17 mouse cellular contexts compared by ENCODE assay signal in genomic region chr6:15639378-15639777, GRCm38 (mm10).
DNase-seq lines count a peak whose midpoint lies in the region; ATAC-seq and TF ChIP-seq lines count a peak whose summit lies in the region.
"Had no signal": no experiment of that assay in that cellular context is flagged by ENCODE, and none has a peak within 500 bp of the region (broad histone marks: within the 10 kb centered on the region; RNA-seq: fewer than 3 reads in every experiment).

No protein-coding gene starts in this region.

- 15% methylated on average over 4 of the region's 4 CpGs for WGBS in neural tube, embryonic 11.5 days
- WGBS in neural tube, embryonic 15.5 days, result 14% methylated on average over 4 of the region's 4 CpGs
- WGBS in forebrain, embryonic 13.5 days, result 1% methylated on average over 4 of the region's 4 CpGs
- WGBS in limb, embryonic 15.5 days, result 20% methylated on average over 4 of the region's 4 CpGs
- 43% methylated on average over 4 of the region's 4 CpGs for WGBS in heart, embryonic 11.5 days (ENCODE audit: insufficient replicate concordance)
- 67% methylated on average over 4 of the region's 4 CpGs for WGBS in heart, adult 2 months

- intact Hi-C loops in heart, adult 2 months (cut with DNase I), result no loop called here

- TF ChIP-seq POLR2A in heart, adult 2 months (IDR thresholded peaks at IDR 0.05; ENCODE audit: insufficient read depth, low read depth, low read length), result no peak

- no peak overlapping the region for H3K9ac ChIP-seq in neural tube, embryonic 11.5 days (ENCODE audit: low read length)
- no peak overlapping the region for H3K9ac ChIP-seq in neural tube, embryonic 15.5 days (replicated peaks)
- no peak overlapping the region for H3K9ac ChIP-seq in forebrain, embryonic 13.5 days
- H3K9ac ChIP-seq in limb, embryonic 15.5 days, result no peak overlapping the region
- H3K9ac ChIP-seq in heart, embryonic 11.5 days (ENCODE audit: low read depth, low read length), result no peak overlapping the region
- no peak overlapping the region for H3K9ac ChIP-seq in heart, adult 2 months (ENCODE audit: low read depth, low read length)
- H3K9ac ChIP-seq: heart, embryonic 12.5 days; liver, embryonic 15.5 days had no signal

- 0 out of 2 replicates have a peak, but pooled peaks cover 2% of the 10 kb centered on the region for H3K4me1 ChIP-seq in neural tube, embryonic 11.5 days (ENCODE audit: control insufficient read depth, insufficient read depth, low read length)
- no peaks in the 10 kb centered on the region for H3K4me1 ChIP-seq in neural tube, embryonic 15.5 days
- peaks cover 19% of the 10 kb centered on the region for H3K4me1 ChIP-seq in forebrain, embryonic 13.5 days
- 0 out of 2 replicates have a peak, but pooled peaks cover 7% of the 10 kb centered on the region for H3K4me1 ChIP-seq in limb, embryonic 15.5 days
- no peaks in the 10 kb centered on the region for H3K4me1 ChIP-seq in heart, embryonic 11.5 days (ENCODE audit: control insufficient read depth, insufficient read depth, low read length)
- H3K4me1 ChIP-seq in heart, adult 2 months (ENCODE audit: control insufficient read depth, insufficient read depth, low read length), result no peaks in the 10 kb centered on the region
- H3K4me1 ChIP-seq: heart, embryonic 12.5 days; liver, embryonic 15.5 days had no signal

- H3K9me3 ChIP-seq in neural tube, embryonic 11.5 days (ENCODE audit: control insufficient read depth, low read length), result no peaks in the 10 kb centered on the region
- H3K9me3 ChIP-seq in neural tube, embryonic 15.5 days (replicated peaks), result no peaks in the 10 kb centered on the region
- H3K9me3 ChIP-seq in forebrain, embryonic 13.5 days (replicated peaks), result no peaks in the 10 kb centered on the region
- H3K9me3 ChIP-seq in limb, embryonic 15.5 days, result no peaks in the 10 kb centered on the region
- H3K9me3 ChIP-seq in heart, embryonic 11.5 days (replicated peaks; ENCODE audit: control insufficient read depth, low read length), result no peaks in the 10 kb centered on the region
- H3K9me3 ChIP-seq: heart, embryonic 12.5 days; liver, embryonic 15.5 days had no signal

- no peak overlapping the region for H3K4me2 ChIP-seq in neural tube, embryonic 11.5 days (ENCODE audit: low read depth)
- no peak overlapping the region for H3K4me2 ChIP-seq in neural tube, embryonic 15.5 days
- H3K4me2 ChIP-seq in forebrain, embryonic 13.5 days, result no peak overlapping the region
- no peak overlapping the region for H3K4me2 ChIP-seq in limb, embryonic 15.5 days
- H3K4me2 ChIP-seq in heart, embryonic 11.5 days, result no peak overlapping the region
- H3K4me2 ChIP-seq: heart, embryonic 12.5 days; liver, embryonic 15.5 days had no signal

- DNase-seq in neural tube, embryonic 11.5 days (ENCODE audit: low spot score), result peak; percentile 16
- DNase-seq in frontal cortex, adult 2 months (ENCODE audit: extremely low spot score in 1 of 2, low spot score in 1 of 2), result no peak
- DNase-seq in heart, adult 2 months, result no peak
- DNase-seq: adrenal gland, adult 8-10 months; gastrocnemius, adult 2 months; kidney, postnatal 25 days; lung, postnatal 36 days; thymus, postnatal 4 days had no signal

- H3K36me3 ChIP-seq in neural tube, embryonic 11.5 days (ENCODE audit: control insufficient read depth, insufficient read depth, low read length), result no peaks in the 10 kb centered on the region
- no peaks in the 10 kb centered on the region for H3K36me3 ChIP-seq in neural tube, embryonic 15.5 days
- no peaks in the 10 kb centered on the region for H3K36me3 ChIP-seq in forebrain, embryonic 13.5 days (ENCODE audit: poor library complexity, severe bottlenecking)
- H3K36me3 ChIP-seq in limb, embryonic 15.5 days, result no peaks in the 10 kb centered on the region
- H3K36me3 ChIP-seq in heart, embryonic 11.5 days (ENCODE audit: control insufficient read depth, insufficient read depth, low read length), result no peaks in the 10 kb centered on the region
- no peaks in the 10 kb centered on the region for H3K36me3 ChIP-seq in heart, adult 2 months (ENCODE audit: control insufficient read depth, insufficient read depth, low read length)
- H3K36me3 ChIP-seq: heart, embryonic 12.5 days; liver, embryonic 15.5 days had no signal

- TF ChIP-seq CTCF in heart, adult 2 months (IDR thresholded peaks at IDR 0.05), result no peak

- no peak overlapping the region for H3K27ac ChIP-seq in neural tube, embryonic 11.5 days (ENCODE audit: low read depth, low read length)
- no peak overlapping the region for H3K27ac ChIP-seq in neural tube, embryonic 15.5 days (replicated peaks)
- H3K27ac ChIP-seq in forebrain, embryonic 13.5 days, result no peak overlapping the region
- H3K27ac ChIP-seq in limb, embryonic 15.5 days, result peak overlapping the region; percentile 75
- H3K27ac ChIP-seq in heart, embryonic 11.5 days (ENCODE audit: low read depth, low read length), result no peak overlapping the region
- no peak overlapping the region for H3K27ac ChIP-seq in heart, adult 2 months
- H3K27ac ChIP-seq: gastrocnemius, adult 2 months; liver, embryonic 15.5 days; stomach, postnatal 0 days had no signal

- no peak overlapping the region for H3K4me3 ChIP-seq in neural tube, embryonic 11.5 days (ENCODE audit: low read depth, low read length)
- no peak overlapping the region for H3K4me3 ChIP-seq in neural tube, embryonic 15.5 days (replicated peaks)
- no peak overlapping the region for H3K4me3 ChIP-seq in forebrain, embryonic 13.5 days
- no peak overlapping the region for H3K4me3 ChIP-seq in limb, embryonic 15.5 days
- H3K4me3 ChIP-seq in heart, embryonic 11.5 days (ENCODE audit: low read depth, low read length), result no peak overlapping the region
- no peak overlapping the region for H3K4me3 ChIP-seq in heart, adult 2 months
- H3K4me3 ChIP-seq: gastrocnemius, adult 2 months; heart, embryonic 12.5 days; liver, embryonic 15.5 days had no signal

- ATAC-seq in neural tube, embryonic 11.5 days (ENCODE audit: insufficient read depth, low FRiP score, low TSS enrichment), result peak; percentile 53; the same call in 1 of the 2 replicates
- ATAC-seq in neural tube, embryonic 15.5 days (ENCODE audit: low FRiP score), result no peak
- ATAC-seq in forebrain, embryonic 13.5 days, result peak; percentile 85
- peak; percentile 52; the same call in 1 of the 2 replicates for ATAC-seq in limb, embryonic 15.5 days (ENCODE audit: insufficient number of reproducible peaks, low FRiP score, low TSS enrichment, low read depth)
- ATAC-seq in heart, embryonic 11.5 days (replicated peaks; ENCODE audit: insufficient number of reproducible peaks, low FRiP score, low TSS enrichment), result no peak
- ATAC-seq: Patski had no signal

- no peak for TF ChIP-seq EP300 in heart, adult 2 months (IDR thresholded peaks at IDR 0.05; ENCODE audit: insufficient read depth, low read depth, low read length)

- H3K27me3 ChIP-seq in neural tube, embryonic 11.5 days (ENCODE audit: control insufficient read depth, insufficient read depth, low read length), result no peaks in the 10 kb centered on the region
- H3K27me3 ChIP-seq in neural tube, embryonic 15.5 days (replicated peaks), result no peaks in the 10 kb centered on the region
- no peaks in the 10 kb centered on the region for H3K27me3 ChIP-seq in forebrain, embryonic 13.5 days
- no peaks in the 10 kb centered on the region for H3K27me3 ChIP-seq in limb, embryonic 15.5 days
- H3K27me3 ChIP-seq in heart, embryonic 11.5 days (ENCODE audit: control insufficient read depth, insufficient read depth, low read length), result no peaks in the 10 kb centered on the region
- H3K27me3 ChIP-seq in heart, adult 2 months (ENCODE audit: control insufficient read depth, insufficient read depth, low read length), result no peaks in the 10 kb centered on the region
- H3K27me3 ChIP-seq: CH12.LX; heart, embryonic 12.5 days; liver, embryonic 15.5 days; Patski had no signal

- H3K79me2 ChIP-seq in heart, adult 2 months (replicated peaks; ENCODE audit: control insufficient read depth, insufficient read depth, low read length), result no peaks in the 10 kb centered on the region

Comparison
In these comparisons a context has a peak if more than half of its experiments do, and no peak if none do; other contexts are left out.
1. ATAC-seq: peak in neural tube, embryonic 11.5 days (single experiment), forebrain, embryonic 13.5 days (single experiment) and limb, embryonic 15.5 days (single experiment); none in neural tube, embryonic 15.5 days (single experiment) and heart, embryonic 11.5 days (single experiment).